Mouse (Mus musculus) 3T3-L1 (cell line): ENCODE measurements around the gene Cga.
"Not testable (repeated sequence)": the region's sequence is repeated elsewhere in the genome, so short reads cannot be mapped to it uniquely, and the experiment has no call there.

Experiments
- DNase-seq: peaks from one replicate; pipeline ENCODE4 v3.0.0-alpha.2; 2015; ENCODE audit warnings: low read depth, low spot score

The Cga gene

GRCm38 (mm10) chr4:34889812-34890185, 3.8 kb upstream of the Cga start:
- no peak for DNase-seq

DNA sequence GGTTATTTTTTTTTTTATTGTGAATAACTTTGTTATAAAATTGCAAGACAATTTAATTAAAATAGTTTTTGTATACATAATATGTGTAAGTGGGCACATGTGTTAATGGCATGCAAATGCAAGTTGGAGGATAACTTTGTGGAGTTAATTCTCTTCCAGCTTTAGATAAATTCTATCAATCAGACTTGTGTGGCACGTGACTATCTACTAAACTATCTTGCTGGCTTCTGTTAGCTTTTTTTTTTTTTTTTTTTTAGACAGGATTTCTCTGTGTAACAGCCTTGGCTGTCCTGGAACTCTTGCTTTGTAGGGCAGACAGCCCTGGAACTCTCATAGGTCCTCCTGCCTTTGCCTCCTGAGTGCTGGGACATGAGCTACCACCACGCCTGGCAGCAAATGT, 4.9 kb downstream of the Cga start:
- DNase-seq: no peak

- no peak for DNase-seq
These were observed 5.7 kb downstream of the Cga start for GRCm38 (mm10) chr4:34899322-34899721.

DNA sequence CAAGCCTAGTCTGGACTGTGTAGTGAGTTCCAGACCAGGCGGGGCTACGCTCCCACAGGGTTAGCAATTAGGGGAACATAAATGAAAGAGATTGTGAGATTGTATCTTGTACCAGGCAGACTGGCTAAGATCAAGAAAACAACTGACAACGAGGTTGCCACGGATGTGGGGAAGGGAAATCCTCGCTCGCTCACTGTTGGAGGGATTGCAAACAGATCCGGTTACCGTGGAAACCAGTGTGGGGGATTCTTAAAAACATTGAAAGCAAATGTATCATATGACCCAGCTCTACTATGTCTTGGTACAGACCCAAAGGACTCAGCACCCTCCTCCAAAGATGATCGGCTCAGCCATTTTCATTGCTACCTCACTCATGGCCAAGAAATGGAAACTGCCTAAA, 6.6 kb downstream of the Cga start:
- DNase-seq: no peak

GRCm38 (mm10) chr4:34901166-34901565, 7.6 kb downstream of the Cga start:
- no peak for DNase-seq

GRCm38 (mm10) chr4:34901582-34901981, 8.0 kb downstream of the Cga start:
- DNase-seq: not testable (repeated sequence)

GRCm38 (mm10) chr4:34905396-34905795, 11.8 kb downstream of the Cga start:
- DNase-seq: peak; percentile 16

- no peak for DNase-seq
These were observed 12.6 kb downstream of the Cga start for GRCm38 (mm10) chr4:34906151-34906550.

DNA sequence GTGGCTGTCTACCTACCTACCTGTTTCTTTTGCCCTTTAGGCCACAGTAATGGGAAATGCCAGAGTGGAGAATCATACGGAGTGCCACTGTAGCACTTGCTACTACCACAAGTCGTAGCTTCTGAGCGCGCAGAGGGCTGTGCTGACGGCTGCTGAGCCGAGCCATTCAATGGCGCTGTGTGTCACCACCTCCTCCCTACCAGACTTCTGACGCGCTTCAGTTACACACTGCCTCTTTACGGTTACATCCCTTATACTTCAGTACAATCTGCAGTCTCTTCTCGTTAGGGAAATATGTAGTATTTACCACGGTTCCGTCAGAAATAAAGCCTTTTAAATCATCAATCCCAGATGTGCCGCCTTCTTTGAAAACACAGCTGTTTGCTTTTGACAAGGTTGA, 13.4 kb downstream of the Cga start:
- DNase-seq: no peak

- DNase-seq: no peak
These were observed 14.5 kb downstream of the Cga start for GRCm38 (mm10) chr4:34908127-34908526.

DNA sequence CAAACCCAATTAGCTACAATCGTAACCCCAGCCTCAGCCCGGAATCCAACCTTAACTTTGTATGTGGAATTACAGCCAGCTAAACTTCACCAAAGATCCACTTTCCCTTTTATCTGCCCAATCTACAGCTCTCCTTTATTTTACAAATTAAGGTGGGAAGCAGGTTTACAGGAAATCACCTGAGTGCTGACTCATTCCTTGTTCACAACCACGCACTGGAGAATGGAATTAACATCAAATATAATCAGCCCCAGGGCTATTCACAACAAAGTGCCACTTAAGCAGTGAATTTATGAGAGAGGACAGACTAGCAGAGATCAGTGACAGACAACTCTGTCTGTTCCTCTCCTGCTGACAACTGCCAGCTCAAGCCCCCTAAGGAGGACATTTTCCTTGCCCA, 17.8 kb downstream of the Cga start:
- no peak for DNase-seq

DNA sequence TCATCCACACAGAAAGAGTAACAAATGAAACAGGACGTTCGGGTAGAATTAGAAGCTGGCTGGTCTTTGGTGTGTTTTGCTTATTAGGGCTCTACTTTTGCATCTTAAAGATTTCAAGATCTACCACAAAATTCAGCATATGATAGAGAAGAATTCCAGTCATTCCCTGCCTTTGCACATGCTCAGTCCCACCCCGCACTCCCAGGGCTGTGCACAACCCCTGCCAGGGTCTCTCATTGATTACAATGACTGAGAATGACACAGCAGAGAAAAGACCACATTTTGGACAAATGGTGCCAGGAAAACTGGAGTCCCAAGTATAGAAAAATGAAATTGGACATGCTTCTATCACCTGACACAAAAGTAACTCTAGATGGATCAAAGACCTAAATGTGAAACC, 18.6 kb downstream of the Cga start:
- no peak for DNase-seq

DNA sequence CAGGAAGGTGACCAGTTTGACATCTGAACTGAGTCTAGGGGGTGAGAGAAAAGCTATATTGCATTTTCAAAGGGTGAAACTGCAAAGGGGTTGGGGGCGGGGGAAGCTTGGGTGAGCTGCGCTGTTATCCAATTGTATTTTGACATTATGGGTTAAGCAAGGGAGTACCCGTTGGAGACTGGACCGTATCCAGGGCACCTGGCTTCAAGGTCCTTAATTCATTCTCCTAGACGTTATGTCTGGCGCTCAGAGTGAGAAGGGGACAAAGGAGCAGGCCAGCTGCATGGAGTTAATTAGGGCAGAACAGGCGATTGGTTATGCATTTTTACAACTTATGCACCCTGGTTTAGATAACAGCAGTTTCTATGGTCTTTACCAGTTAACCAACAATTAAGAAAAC, 23.8 kb downstream of the Cga start:
- DNase-seq: no peak

- peak; percentile 81 for DNase-seq
These were observed 28.7 kb downstream of the Cga start for GRCm38 (mm10) chr4:34922177-34922870.

GRCm38 (mm10) chr4:34928386-34928785, 34.8 kb downstream of the Cga start:
- DNase-seq: not testable (repeated sequence)

DNA sequence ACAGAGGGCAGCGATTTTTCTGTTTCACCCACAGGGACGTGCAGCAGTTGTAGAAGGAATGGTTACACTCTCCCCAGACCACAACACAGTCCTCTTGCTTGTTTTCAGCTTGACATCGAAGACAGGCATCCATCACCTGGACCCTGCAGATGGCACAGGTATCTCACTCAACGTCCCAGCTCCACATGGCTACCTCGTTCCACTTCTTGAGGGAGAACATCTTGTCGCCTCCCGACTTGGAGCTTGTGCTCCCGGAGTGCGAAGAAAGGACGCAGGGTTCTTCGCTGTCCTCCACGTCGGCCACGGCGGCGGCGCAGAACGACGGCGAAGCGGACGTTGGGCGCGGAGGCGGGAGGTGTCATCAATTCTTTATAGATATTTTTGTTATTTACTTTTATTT, 47.5 kb downstream of the Cga start:
- DNase-seq: no peak

DNA sequence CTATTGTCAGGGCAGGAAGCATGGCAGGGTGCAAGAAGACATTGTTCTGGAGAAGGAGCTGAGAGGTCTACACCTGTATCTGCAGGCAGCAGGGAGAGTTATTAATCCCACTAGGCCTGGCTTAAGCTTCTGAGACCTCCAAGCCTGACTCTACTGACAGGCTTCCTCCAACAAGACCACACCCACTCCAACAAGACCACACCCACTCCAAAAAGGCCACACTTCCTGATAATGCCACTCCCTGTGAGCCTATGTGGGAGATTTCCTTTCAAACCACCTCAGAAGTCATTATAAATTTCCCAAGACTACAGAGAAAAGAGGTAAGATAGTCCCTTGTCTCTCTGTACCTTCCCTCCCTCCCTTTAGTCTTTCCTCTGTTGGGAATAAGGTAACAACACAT, 53.6 kb downstream of the Cga start:
- DNase-seq: no peak

- DNase-seq: no peak
These were observed 60.1 kb downstream of the Cga start for GRCm38 (mm10) chr4:34953716-34954115.
